Mouse (Mus musculus): ENCODE measurements around the gene Gm20822. TPM values are rescaled to one million over a fixed set of nuclear protein-coding genes. Genes with fewer than 3 reads are reported as not detected.
"Not testable (repeated sequence)": the region's sequence is repeated elsewhere in the genome, so short reads cannot be mapped to it uniquely, and the experiment has no call there.

Gene Gm20822
- not detected for total RNA-seq (2021)
- long read RNA-seq, experiment 1: 0 reads
- long read RNA-seq, experiment 2: 0 reads

DNA sequence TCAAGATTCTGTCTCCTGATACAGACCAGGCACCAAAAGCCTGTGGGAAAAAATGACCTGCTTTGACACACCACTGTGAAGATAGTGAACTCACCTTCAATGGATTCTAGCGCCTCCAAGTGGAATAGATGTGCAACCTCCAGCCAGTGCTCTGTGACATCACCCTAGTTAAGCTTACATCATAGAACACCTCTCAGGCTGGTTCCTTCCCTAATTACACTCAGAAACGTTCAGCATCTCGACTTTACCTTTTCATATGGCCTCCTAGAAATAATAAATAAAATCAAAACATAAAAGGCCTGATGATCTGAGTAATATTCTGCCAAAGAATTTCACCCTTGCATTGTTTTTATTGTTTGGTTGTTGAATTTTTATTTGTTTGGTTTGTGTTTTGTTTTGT lies at the start of gene Gm20822:
Gene Gm20822, minus strand, starts transcription at position 101 of the 400 bp plus-strand sequence.
- intact Hi-C loops (cut with DNase I; ENCODE audit: low total_unique reads); DNase-seq: not testable (repeated sequence)
